Mouse (Mus musculus) ES-E14 (cell line): ENCODE results near the gene Tesmin. TPM values are rescaled to one million over a fixed set of nuclear protein-coding genes. Genes with fewer than 3 reads are reported as not detected.
A peak's percentile ranks its signal among the peaks of the same experiment; 100 is the strongest.

Experiments used
- DNase-seq: peaks from one replicate; pipeline ENCODE4 v3.0.0-alpha.2; 2013; ENCODE audit warnings: low read depth, low spot score
- H3K27ac ChIP-seq: 2 replicates; pipeline ENCODE4 v1.5.1; 2012; ENCODE audit warnings: low read depth, mild to moderate bottlenecking, low read length, moderate library complexity, mixed read lengths; ENCODE audit not compliant: poor library complexity, insufficient read depth, severe bottlenecking
- H3K36me3 ChIP-seq: 2 replicates; pipeline ENCODE4 v1.6.1; 2012; ENCODE audit warnings: mild to moderate bottlenecking, low read length, moderate library complexity, mixed read lengths; ENCODE audit not compliant: control insufficient read depth, poor library complexity, insufficient read depth, severe bottlenecking
- H3K4me1 ChIP-seq, 2 experiments: fragments of 150-350 bp in 1 of 2; sonication (generic) in 1 of 2; 2 replicates each; pipeline ENCODE4 v1.6.1; 2012; ENCODE audit warnings: low read length in 2 of 2, mild to moderate bottlenecking in 1 of 2, mixed read lengths in 1 of 2; ENCODE audit not compliant: control insufficient read depth in 2 of 2, insufficient read depth in 2 of 2, poor library complexity in 1 of 2
- H3K4me3 ChIP-seq, 2 experiments: fragments of 150-350 bp in 1 of 2; sonication (generic) in 1 of 2; 2 replicates each; pipeline ENCODE4 v1.5.1; 2012; ENCODE audit warnings: low read length in 2 of 2, low read depth in 1 of 2, mild to moderate bottlenecking in 1 of 2, mixed read lengths in 1 of 2; ENCODE audit not compliant: insufficient read depth in 1 of 2, poor library complexity in 1 of 2, severe bottlenecking in 1 of 2
- H3K9ac ChIP-seq: 2 replicates; pipeline ENCODE4 v1.6.1; 2012; ENCODE audit warnings: low read depth, mild to moderate bottlenecking, low read length, mixed read lengths; ENCODE audit not compliant: poor library complexity, insufficient read depth, severe bottlenecking
- H3K9me3 ChIP-seq: fragments of 150-350 bp; sonication (generic); 2 replicates; pipeline ENCODE4 v1.6.1; 2012; ENCODE audit warnings: low read depth, mild to moderate bottlenecking, low read length; ENCODE audit not compliant: control insufficient read depth, insufficient read depth
- CHD2 ChIP-seq: IDR thresholded peaks from 2 replicates; pipeline ENCODE4 v1.6.1; 2014; ENCODE audit warnings: mild to moderate bottlenecking, low read depth, low read length, inconsistent platforms
- HCFC1 ChIP-seq: IDR thresholded peaks from 2 replicates; pipeline ENCODE4 v1.6.1; 2012; ENCODE audit warnings: low read length, inconsistent platforms, borderline replicate concordance; ENCODE audit not compliant: insufficient read depth
- MAFK ChIP-seq: IDR thresholded peaks from 2 replicates; pipeline ENCODE4 v1.6.1; 2014; ENCODE audit warnings: mild to moderate bottlenecking, low read depth, low read length, inconsistent platforms; ENCODE audit not compliant: insufficient read depth
- ZC3H11A ChIP-seq: IDR thresholded peaks from 2 replicates; pipeline ENCODE4 v1.6.1; 2012; ENCODE audit warnings: low read depth, mild to moderate bottlenecking, inconsistent platforms, low read length, borderline replicate concordance
- ZNF384 ChIP-seq: IDR thresholded peaks from 2 replicates; pipeline ENCODE4 v1.6.1; 2012; ENCODE audit warnings: low read depth, low read length, inconsistent platforms
- in situ Hi-C, 2 experiments: fragments of 600-800 bp; cut with MboI; formaldehyde crosslinking; loops; one replicate each; pipeline ENCODE4 v1.15.1; 2025; ENCODE audit warnings: low sequenced_read_pairs in 2 of 2, inconsistent platforms in 1 of 2; ENCODE audit not compliant: unreplicated experiment in 2 of 2
- total RNA-seq: library from RNA; depleted of rRNA; stranded (reverse); fragments of 300-350 nt; gene quantifications from 2 replicates; pipeline ENCODE4 v1.2.3, GENCODE M21; 2012

The Tesmin gene
- total RNA-seq, 1 experiment: 1.6 TPM

DNA sequence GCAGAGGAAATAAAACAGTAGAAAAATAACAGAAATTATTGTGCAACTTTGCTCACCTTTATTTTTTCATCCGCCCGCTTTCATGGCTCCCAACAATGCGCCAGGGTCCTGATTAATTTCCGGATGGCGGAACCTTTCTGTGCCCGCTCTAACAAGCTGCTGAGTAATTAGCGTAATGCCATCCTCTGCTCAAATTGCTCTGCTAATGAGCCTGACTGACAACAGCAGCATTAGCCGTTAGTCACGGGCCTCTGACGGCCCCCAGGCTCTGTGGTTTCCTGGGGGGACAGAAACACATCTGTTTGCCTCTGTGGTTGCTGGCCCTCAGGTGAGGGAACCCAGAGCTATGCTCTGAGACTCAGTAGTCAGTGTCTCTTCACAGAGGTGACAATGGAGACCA lies 52.4 kb downstream of the Tesmin start:
- Histone ChIP-seq H3K4me1 (peaks cover 0 to 7% of the 10 kb centered on the region in 2 experiments; a peak in 1 of 4 replicates), H3K27ac (no peak overlapping the region), H3K9me3 (no peaks in the 10 kb centered on the region), H3K4me3 (no peak overlapping the region), H3K9ac (no peak overlapping the region), H3K36me3 (no peaks in the 10 kb centered on the region)
- TF ChIP-seq ZNF384 (no peak), HCFC1 (no peak), ZC3H11A (no peak), CHD2 (no peak), MAFK (no peak)
- in situ Hi-C loops: no loop called here
- no peak for DNase-seq

DNA sequence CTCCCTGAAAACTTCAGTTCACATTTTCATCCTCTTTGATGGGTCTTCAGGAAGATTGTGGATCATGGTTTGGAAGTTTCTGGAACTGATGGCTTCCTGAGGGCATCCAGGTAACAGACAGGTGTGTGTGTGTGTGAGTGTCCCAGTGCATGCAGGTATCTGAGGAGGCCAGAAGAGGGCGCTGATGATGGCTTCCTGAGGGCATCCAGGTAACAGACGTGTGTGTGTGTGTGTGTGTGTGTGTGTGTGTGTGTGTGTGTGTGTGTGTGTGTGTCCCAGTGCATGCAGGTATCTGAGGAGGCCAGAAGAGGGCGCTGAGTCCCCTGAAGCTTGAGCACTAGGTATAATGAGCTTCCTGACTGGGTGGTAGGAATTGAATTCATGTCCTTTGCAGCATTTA lies 58.7 kb downstream of the Tesmin start:
- H3K27ac ChIP-seq: no peak overlapping the region
- H3K4me1 ChIP-seq: peaks cover 0 to 2% of the 10 kb centered on the region in 2 experiments; a peak in 1 of 4 replicates
- no peaks in the 10 kb centered on the region for H3K9me3 ChIP-seq
- TF ChIP-seq ZNF384 (no peak), CHD2 (no peak), MAFK (no peak), ZC3H11A (no peak), HCFC1 (no peak)
- no peaks in the 10 kb centered on the region for H3K36me3 ChIP-seq
- DNase-seq: peak; percentile 28
- no peak overlapping the region for H3K9ac ChIP-seq
- H3K4me3 ChIP-seq: no peak overlapping the region
- in situ Hi-C loops: no loop called here

DNA sequence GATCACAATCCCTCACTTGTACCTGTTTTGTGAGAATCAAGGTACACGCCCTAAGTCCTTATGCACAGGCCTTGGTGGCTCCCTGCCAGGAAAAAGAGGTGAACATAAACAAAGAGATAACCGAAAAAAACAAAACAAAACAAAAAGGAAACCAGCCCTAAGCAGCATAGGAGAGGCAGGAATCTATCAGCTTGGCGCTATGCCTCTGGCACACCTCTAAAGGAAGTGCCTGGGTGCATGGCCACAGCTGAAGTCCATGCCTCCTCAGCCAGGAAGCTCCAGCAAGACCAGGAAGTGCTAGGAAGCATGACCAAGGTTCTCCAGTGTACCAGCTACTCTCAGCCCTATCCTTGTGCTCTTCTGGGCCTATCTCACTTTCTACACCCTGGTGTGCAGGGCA lies 60.6 kb downstream of the Tesmin start:
- H3K4me3 ChIP-seq: no peak overlapping the region
- H3K4me1 ChIP-seq: peaks cover 0 to 2% of the 10 kb centered on the region in 2 experiments; a peak in 1 of 4 replicates
- no peaks in the 10 kb centered on the region for H3K9me3 ChIP-seq
- H3K36me3 ChIP-seq: no peaks in the 10 kb centered on the region
- in situ Hi-C loops: no loop called here
- no peak overlapping the region for H3K9ac ChIP-seq
- no peak for TF ChIP-seq HCFC1
- TF ChIP-seq CHD2: no peak
- no peak for TF ChIP-seq ZNF384
- TF ChIP-seq ZC3H11A: no peak
- TF ChIP-seq MAFK: no peak
- H3K27ac ChIP-seq: no peak overlapping the region
- DNase-seq: no peak

DNA sequence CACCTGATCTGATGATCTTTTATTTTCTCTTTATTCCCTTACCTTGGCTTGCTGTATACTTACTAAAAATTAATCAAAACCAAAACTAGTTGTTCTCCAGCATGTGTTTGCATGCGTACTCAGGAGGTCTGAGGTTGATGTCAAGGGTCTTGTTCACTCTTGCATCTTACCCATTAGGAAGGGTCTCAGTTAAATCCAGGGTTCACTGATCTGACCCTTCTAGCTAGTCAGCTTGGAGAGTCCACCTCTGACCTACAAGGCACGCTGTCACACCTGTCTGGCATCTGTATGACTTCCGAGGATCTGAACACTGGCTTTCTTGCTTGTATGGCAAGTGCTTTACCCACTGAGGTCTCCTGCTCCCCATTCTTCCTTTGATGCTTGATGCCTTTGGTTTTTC lies 62.1 kb downstream of the Tesmin start:
- DNase-seq: no peak
- Histone ChIP-seq H3K4me3 (no peak overlapping the region), H3K4me1 (peaks cover 0 to 2% of the 10 kb centered on the region in 2 experiments; a peak in 1 of 4 replicates), H3K27ac (no peak overlapping the region), H3K36me3 (peaks cover 8% of the 10 kb centered on the region), H3K9ac (no peak overlapping the region), H3K9me3 (no peaks in the 10 kb centered on the region)
- TF ChIP-seq HCFC1 (no peak), ZNF384 (no peak), ZC3H11A (no peak), CHD2 (no peak), MAFK (no peak)
- in situ Hi-C loops: no loop called here

DNA sequence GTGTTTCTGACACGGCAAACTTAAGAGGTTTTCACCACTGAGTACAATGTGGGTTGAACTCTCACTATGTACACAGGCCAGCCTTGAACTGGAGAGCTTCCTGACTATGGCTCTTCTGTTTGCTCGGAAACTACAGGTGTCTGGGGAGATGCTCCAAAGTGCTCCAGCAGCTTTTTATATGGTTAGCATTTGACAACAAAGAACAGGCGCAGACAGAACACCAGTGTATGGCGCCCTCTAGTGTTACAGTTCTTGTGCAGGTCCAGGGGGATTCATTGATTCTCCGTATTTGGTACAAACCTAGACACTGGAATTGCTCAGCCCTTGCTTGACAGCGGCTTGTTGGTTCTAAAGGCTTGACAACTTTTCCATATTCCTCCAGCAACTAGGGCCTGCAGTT lies 62.5 kb downstream of the Tesmin start:
- Histone ChIP-seq H3K4me1 (peaks cover 0 to 2% of the 10 kb centered on the region in 2 experiments; a peak in 1 of 4 replicates), H3K27ac (no peak overlapping the region), H3K9me3 (no peaks in the 10 kb centered on the region), H3K36me3 (peaks cover 10% of the 10 kb centered on the region), H3K4me3 (no peak overlapping the region), H3K9ac (no peak overlapping the region)
- peak; percentile 55 for DNase-seq
- TF ChIP-seq HCFC1: no peak
- TF ChIP-seq CHD2: no peak
- no peak for TF ChIP-seq ZC3H11A
- TF ChIP-seq MAFK: no peak
- no peak for TF ChIP-seq ZNF384
- in situ Hi-C loops: no loop called here
